ENCODE assay signal across 14 mouse cellular contexts in genomic region chr15:97075240-97075639, GRCm38 (mm10). TPM values are rescaled to one million over a fixed set of nuclear protein-coding genes. Genes with fewer than 3 reads are reported as not detected.
"Had no signal": no experiment of that assay in that cellular context is flagged by ENCODE, and none has a peak within 500 bp of the region (broad histone marks: within the 10 kb centered on the region; RNA-seq: fewer than 3 reads in every experiment).

No protein-coding gene starts in this region.

- H3K27me3 ChIP-seq: limb, embryonic 13.5 days; midbrain, embryonic 13.5 days; neural tube, embryonic 15.5 days had no signal

- H3K4me3 ChIP-seq: limb, embryonic 13.5 days; midbrain, embryonic 13.5 days; myocyte; neural tube, embryonic 15.5 days had no signal

- H3K4me1 ChIP-seq: midbrain, embryonic 13.5 days; neural tube, embryonic 15.5 days had no signal

- H3K9ac ChIP-seq: limb, embryonic 13.5 days; midbrain, embryonic 13.5 days; neural tube, embryonic 15.5 days had no signal

- H3K27ac ChIP-seq: limb, embryonic 13.5 days; midbrain, embryonic 13.5 days; neural tube, embryonic 15.5 days had no signal

- ATAC-seq: intestine, postnatal 0 days; midbrain, embryonic 13.5 days had no signal

- H3K36me3 ChIP-seq: limb, embryonic 13.5 days; midbrain, embryonic 13.5 days; neural tube, embryonic 15.5 days had no signal

- DNase-seq: kidney, adult 8-10 months; kidney, postnatal 36 days; layer of hippocampus, adult 9-11 months; layer of hippocampus, postnatal 36 days; right cerebral cortex, adult 18-20 months; right cerebral cortex, postnatal 25 days; thymus, adult 18-20 months; thymus, postnatal 25 days had no signal

- H3K9me3 ChIP-seq: limb, embryonic 13.5 days; midbrain, embryonic 13.5 days; neural tube, embryonic 15.5 days had no signal

- H3K4me2 ChIP-seq: limb, embryonic 13.5 days; midbrain, embryonic 13.5 days; neural tube, embryonic 15.5 days had no signal

RNA-seq across cellular contexts. Expression of gene Slc38a4, which starts 19.5 kb away (rescaled TPM):
- total RNA-seq: megakaryocyte-erythroid progenitor cell, adult 5-6 weeks had no signal
